Mouse (Mus musculus): Measurements from ENCODE around the gene Med25. TPM values are rescaled to one million over a fixed set of nuclear protein-coding genes. Genes with fewer than 3 reads are reported as not detected.

Med25 gene
- polyA plus RNA-seq, 2 experiments: 69.1 to 142 TPM

DNA sequence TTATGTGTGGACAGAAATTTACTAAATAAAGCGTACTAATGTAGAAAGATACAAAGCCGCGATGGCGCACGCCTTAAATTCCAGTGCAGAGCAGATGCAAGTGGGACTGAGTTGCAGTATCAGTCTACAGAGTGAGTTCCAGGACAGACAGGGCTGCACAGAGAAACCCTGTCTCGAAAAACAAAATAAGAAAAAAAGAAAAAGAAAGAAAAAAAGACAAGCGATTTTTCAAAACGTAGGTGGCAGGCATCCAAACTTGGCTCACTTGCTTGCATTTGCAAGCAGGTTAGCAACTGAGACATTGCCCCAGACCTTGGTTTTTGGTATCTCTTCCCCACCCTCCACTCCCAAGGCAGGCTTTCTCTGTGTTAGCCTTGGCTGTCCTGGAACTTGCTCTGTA lies 685 bp upstream of the Med25 start:
- ATAC-seq (ENCODE audit: low FRiP score, low read depth) (no peak), DNase-seq (ENCODE audit: low spot score) (no peak)
- H3K9ac ChIP-seq (ENCODE audit: low read depth, low read length, severe bottlenecking): peak overlapping the region; percentile 32
- 29% methylated on average over 8 of the region's 8 CpGs for WGBS
- peaks cover 29% of the 10 kb centered on the region for H3K4me1 ChIP-seq (ENCODE audit: control insufficient read depth, insufficient read depth, low read length)
- no peak for TF ChIP-seq POLR2A (IDR thresholded peaks at IDR 0.05; ENCODE audit: borderline replicate concordance, extremely low read depth, insufficient read depth, insufficient read length)
- H3K4me3 ChIP-seq (replicated peaks; ENCODE audit: low read length): peak overlapping the region; percentile 83
- H3K9me3 ChIP-seq (ENCODE audit: control insufficient read depth, low read length): no peaks in the 10 kb centered on the region
- H3K27ac ChIP-seq (replicated peaks; ENCODE audit: low read depth, low read length): peak overlapping the region; percentile 98
- no peaks in the 10 kb centered on the region for H3K27me3 ChIP-seq (ENCODE audit: control insufficient read depth, insufficient read depth, low read length)
- H3K4me2 ChIP-seq (replicated peaks; ENCODE audit: low read depth, low read length, severe bottlenecking): peak overlapping the region; percentile 93
- peaks cover 26% of the 10 kb centered on the region for H3K36me3 ChIP-seq (ENCODE audit: control insufficient read depth, insufficient read depth, low read length)

GRCm38 (mm10) chr7:44891611-44892010 lies 901 bp downstream of the Med25 start:
- H3K36me3 ChIP-seq (ENCODE audit: control insufficient read depth, insufficient read depth, low read length): peaks cover 33% of the 10 kb centered on the region
- H3K27me3 ChIP-seq (ENCODE audit: control insufficient read depth, insufficient read depth, low read length): no peaks in the 10 kb centered on the region
- peak overlapping the region; percentile 83 for H3K4me3 ChIP-seq (replicated peaks; ENCODE audit: low read length)
- H3K9me3 ChIP-seq (ENCODE audit: control insufficient read depth, low read length): no peaks in the 10 kb centered on the region
- DNase-seq (ENCODE audit: low spot score) (no peak), ATAC-seq (ENCODE audit: low FRiP score, low read depth) (no peak)
- TF ChIP-seq POLR2A (IDR thresholded peaks at IDR 0.05; ENCODE audit: borderline replicate concordance, extremely low read depth, insufficient read depth, insufficient read length): no peak
- H3K9ac ChIP-seq (ENCODE audit: low read depth, low read length, severe bottlenecking): peak overlapping the region; percentile 84
- 26% methylated on average over 6 of the region's 6 CpGs for WGBS
- H3K4me2 ChIP-seq (replicated peaks; ENCODE audit: low read depth, low read length, severe bottlenecking): peak overlapping the region; percentile 93
- peak overlapping the region; percentile 98 for H3K27ac ChIP-seq (replicated peaks; ENCODE audit: low read depth, low read length)
- peaks cover 21% of the 10 kb centered on the region for H3K4me1 ChIP-seq (ENCODE audit: control insufficient read depth, insufficient read depth, low read length)

GRCm38 (mm10) chr7:44890737-44891136 lies 1.8 kb downstream of the Med25 start:
- H3K36me3 ChIP-seq (ENCODE audit: control insufficient read depth, insufficient read depth, low read length): peaks cover 40% of the 10 kb centered on the region
- H3K4me3 ChIP-seq (replicated peaks; ENCODE audit: low read length): 0 out of 2 replicates have a peak overlapping the region, but pooled peaks have one; percentile 83
- ATAC-seq (ENCODE audit: low FRiP score, low read depth) (no peak), DNase-seq (ENCODE audit: low spot score) (no peak)
- WGBS: 87% methylated on average over 4 of the region's 4 CpGs
- no peaks in the 10 kb centered on the region for H3K9me3 ChIP-seq (ENCODE audit: control insufficient read depth, low read length)
- TF ChIP-seq POLR2A (IDR thresholded peaks at IDR 0.05; ENCODE audit: borderline replicate concordance, extremely low read depth, insufficient read depth, insufficient read length): no peak
- H3K27ac ChIP-seq (replicated peaks; ENCODE audit: low read depth, low read length): no peak overlapping the region
- H3K9ac ChIP-seq (ENCODE audit: low read depth, low read length, severe bottlenecking): peak overlapping the region; percentile 84; the same call in 1 of the 2 replicates
- H3K4me1 ChIP-seq (ENCODE audit: control insufficient read depth, insufficient read depth, low read length): peaks cover 20% of the 10 kb centered on the region
- peak overlapping the region; percentile 93 for H3K4me2 ChIP-seq (replicated peaks; ENCODE audit: low read depth, low read length, severe bottlenecking)
- no peaks in the 10 kb centered on the region for H3K27me3 ChIP-seq (ENCODE audit: control insufficient read depth, insufficient read depth, low read length)

DNA sequence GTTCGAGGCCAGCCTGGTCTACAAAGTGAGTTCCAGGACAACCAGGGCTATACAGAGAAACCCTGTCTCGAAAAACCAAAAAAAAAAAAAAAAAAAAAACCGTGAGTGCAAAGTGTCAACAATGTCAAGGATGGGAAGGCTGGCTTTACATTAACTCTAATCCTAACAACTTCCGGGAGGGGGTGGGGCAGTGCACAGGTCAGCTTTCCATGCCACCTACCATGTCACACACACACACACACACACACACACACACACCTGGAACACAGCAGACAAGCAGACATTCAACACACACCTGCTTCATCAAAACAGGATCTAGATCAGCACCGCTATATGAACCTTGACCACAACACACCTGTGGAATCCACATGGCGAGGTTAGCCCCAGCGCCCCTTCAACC lies 2.3 kb downstream of the Med25 start:
- no peak for DNase-seq (ENCODE audit: low spot score)
- Histone ChIP-seq H3K4me1 (ENCODE audit: control insufficient read depth, insufficient read depth, low read length) (peaks cover 18% of the 10 kb centered on the region), H3K27me3 (ENCODE audit: control insufficient read depth, insufficient read depth, low read length) (no peaks in the 10 kb centered on the region), H3K27ac (replicated peaks; ENCODE audit: low read depth, low read length) (no peak overlapping the region), H3K4me2 (replicated peaks; ENCODE audit: low read depth, low read length, severe bottlenecking) (no peak overlapping the region), H3K9me3 (ENCODE audit: control insufficient read depth, low read length) (no peaks in the 10 kb centered on the region), H3K9ac (ENCODE audit: low read depth, low read length, severe bottlenecking) (no peak overlapping the region), H3K36me3 (ENCODE audit: control insufficient read depth, insufficient read depth, low read length) (peaks cover 46% of the 10 kb centered on the region), H3K4me3 (replicated peaks; ENCODE audit: low read length) (no peak overlapping the region)
- TF ChIP-seq POLR2A (IDR thresholded peaks at IDR 0.05; ENCODE audit: borderline replicate concordance, extremely low read depth, insufficient read depth, insufficient read length): no peak
- ATAC-seq (ENCODE audit: low FRiP score, low read depth): no peak
- WGBS: 94% methylated on average over 6 of the region's 7 CpGs

GRCm38 (mm10) chr7:44888256-44889105 lies 4.0 kb downstream of the Med25 start:
- Histone ChIP-seq H3K4me2 (replicated peaks; ENCODE audit: low read depth, low read length, severe bottlenecking) (no peak overlapping the region), H3K9me3 (ENCODE audit: control insufficient read depth, low read length) (no peaks in the 10 kb centered on the region), H3K27me3 (ENCODE audit: control insufficient read depth, insufficient read depth, low read length) (no peaks in the 10 kb centered on the region), H3K27ac (replicated peaks; ENCODE audit: low read depth, low read length) (no peak overlapping the region), H3K4me1 (ENCODE audit: control insufficient read depth, insufficient read depth, low read length) (peaks cover 13% of the 10 kb centered on the region), H3K36me3 (ENCODE audit: control insufficient read depth, insufficient read depth, low read length) (peaks cover 60% of the 10 kb centered on the region), H3K9ac (ENCODE audit: low read depth, low read length, severe bottlenecking) (no peak overlapping the region), H3K4me3 (replicated peaks; ENCODE audit: low read length) (no peak overlapping the region)
- no peak for TF ChIP-seq POLR2A (IDR thresholded peaks at IDR 0.05; ENCODE audit: borderline replicate concordance, extremely low read depth, insufficient read depth, insufficient read length)
- DNase-seq (ENCODE audit: low spot score) (no peak), ATAC-seq (ENCODE audit: low FRiP score, low read depth) (no peak)
- 88% methylated on average over 13 of the region's 13 CpGs for WGBS
